Mouse (Mus musculus) neural tube, embryonic 12.5 days (tissue): ENCODE results near the gene Ldb3. TPM values are rescaled to one million over a fixed set of nuclear protein-coding genes. Genes with fewer than 3 reads are reported as not detected.

Experiments
- ATAC-seq: fragments of 200-750 bp; cut with Nextera tagmentation; 2 replicates; pipeline ENCODE4 v1.8.0; 2017; ENCODE audit warnings: low read depth, mild to moderate bottlenecking, moderate TSS enrichment, moderate library complexity; ENCODE audit not compliant: low FRiP score
- H3K27ac ChIP-seq: fragments of 300-500 bp; sonication (generic); 2 replicates; pipeline ENCODE4 v1.5.1; 2016
- H3K27me3 ChIP-seq: fragments of 300-500 bp; sonication (generic); replicated peaks from 2 replicates; pipeline ENCODE4 v1.6.1; 2016; ENCODE audit warnings: mild to moderate bottlenecking
- H3K36me3 ChIP-seq: fragments of 300-500 bp; sonication (generic); 2 replicates; pipeline ENCODE4 v1.6.1; 2016; ENCODE audit warnings: mild to moderate bottlenecking
- H3K4me1 ChIP-seq: fragments of 300-500 bp; sonication (generic); 2 replicates; pipeline ENCODE4 v1.6.1; 2016
- H3K4me2 ChIP-seq: fragments of 300-500 bp; sonication (generic); replicated peaks from 2 replicates; pipeline ENCODE4 v1.6.1; 2016; ENCODE audit warnings: mild to moderate bottlenecking
- H3K4me3 ChIP-seq: fragments of 300-500 bp; sonication (generic); 2 replicates; pipeline ENCODE4 v1.5.1; 2016
- H3K9ac ChIP-seq: fragments of 300-500 bp; sonication (generic); 2 replicates; pipeline ENCODE4 v1.6.1; 2016; ENCODE audit warnings: mild to moderate bottlenecking
- H3K9me3 ChIP-seq: fragments of 300-500 bp; sonication (generic); 2 replicates; pipeline ENCODE4 v1.6.1; 2016; ENCODE audit warnings: mild to moderate bottlenecking
- WGBS: fragments of 180-500 bp; shearing (Covaris S2); methylation state at CpG from one replicate; pipeline ENCODE4 v1.1.7; 2016; 5-methylcytosine and 5-hydroxymethylcytosine counted together
- polyA plus RNA-seq: library from polyadenylated mRNA; unstranded; fragments of >200 nt; fragmentation: Nextera tagmentation; extraction: Ambion mirVana; gene quantifications from 2 replicates; pipeline ENCODE4 v1.2.1, GENCODE M21; 2016

The Ldb3 gene
- polyA plus RNA-seq, 1 experiment from 2014 or later = 1.2 TPM

GRCm38 (mm10) chr14:34544545-34544944 lies 43.9 kb downstream of the Ldb3 start:
- H3K27me3 ChIP-seq = no peaks in the 10 kb centered on the region
- ATAC-seq = no peak
- H3K36me3 ChIP-seq = no peaks in the 10 kb centered on the region
- no peak overlapping the region for H3K9ac ChIP-seq
- no peak overlapping the region for H3K27ac ChIP-seq
- no peak overlapping the region for H3K4me2 ChIP-seq
- 82% methylated on average over 2 of the region's 2 CpGs for WGBS
- no peak overlapping the region for H3K4me3 ChIP-seq
- peaks cover 3% of the 10 kb centered on the region; the same call in 1 of the 2 replicates for H3K4me1 ChIP-seq
- no peaks in the 10 kb centered on the region for H3K9me3 ChIP-seq

- Histone ChIP-seq H3K4me2 (no peak overlapping the region), H3K9me3 (no peaks in the 10 kb centered on the region), H3K27me3 (no peaks in the 10 kb centered on the region), H3K27ac (no peak overlapping the region), H3K36me3 (no peaks in the 10 kb centered on the region), H3K4me3 (no peak overlapping the region), H3K4me1 (peaks cover 3% of the 10 kb centered on the region; the same call in 1 of the 2 replicates), H3K9ac (no peak overlapping the region)
- no peak for ATAC-seq
- 89% methylated on average over 6 of the region's 6 CpGs for WGBS
Observed at GRCm38 (mm10) chr14:34544001-34544400, 44.5 kb downstream of the Ldb3 start.

GRCm38 (mm10) chr14:34543596-34543995 lies 44.9 kb downstream of the Ldb3 start:
- no peak for ATAC-seq
- no peak overlapping the region for H3K27ac ChIP-seq
- 82% methylated on average over 6 of the region's 6 CpGs for WGBS
- no peak overlapping the region for H3K4me2 ChIP-seq
- peaks cover 3% of the 10 kb centered on the region; the same call in 1 of the 2 replicates for H3K4me1 ChIP-seq
- no peak overlapping the region for H3K4me3 ChIP-seq
- H3K36me3 ChIP-seq = no peaks in the 10 kb centered on the region
- no peaks in the 10 kb centered on the region for H3K9me3 ChIP-seq
- no peaks in the 10 kb centered on the region for H3K27me3 ChIP-seq
- no peak overlapping the region for H3K9ac ChIP-seq

DNA sequence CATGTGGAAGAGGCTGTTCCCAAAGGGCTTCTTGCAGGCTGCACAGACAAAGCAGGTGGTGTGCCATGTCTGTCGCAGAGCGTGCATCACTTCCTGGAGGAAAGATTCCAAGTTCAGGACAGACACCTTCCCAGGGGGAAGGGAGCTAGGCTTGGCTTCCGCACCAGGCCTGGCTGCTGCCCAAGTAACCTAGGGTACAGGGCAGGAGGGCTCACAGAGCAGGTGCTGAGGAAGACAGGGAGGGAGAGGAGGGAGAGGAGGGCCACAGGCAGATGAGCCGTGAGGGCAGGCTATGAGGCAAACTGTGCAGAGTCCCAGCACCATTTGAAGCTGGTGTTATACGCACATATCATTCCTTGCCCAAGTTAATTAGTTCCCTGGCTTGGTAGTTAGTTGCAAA lies 46.6 kb downstream of the Ldb3 start:
- Histone ChIP-seq H3K27me3 (no peaks in the 10 kb centered on the region), H3K4me3 (no peak overlapping the region), H3K9ac (no peak overlapping the region), H3K27ac (no peak overlapping the region), H3K4me2 (no peak overlapping the region), H3K36me3 (no peaks in the 10 kb centered on the region), H3K4me1 (no peaks in the 10 kb centered on the region), H3K9me3 (no peaks in the 10 kb centered on the region)
- WGBS = 93% methylated on average over 5 of the region's 5 CpGs
- no peak for ATAC-seq

- Histone ChIP-seq H3K9ac (no peak overlapping the region), H3K27me3 (no peaks in the 10 kb centered on the region), H3K4me3 (no peak overlapping the region), H3K27ac (no peak overlapping the region), H3K36me3 (no peaks in the 10 kb centered on the region), H3K4me2 (peak overlapping the region; percentile 30; the same call in 1 of the 2 replicates), H3K4me1 (no peaks in the 10 kb centered on the region), H3K9me3 (no peaks in the 10 kb centered on the region)
- peak; percentile 54 for ATAC-seq
- 8% methylated on average over 17 of the region's 17 CpGs for WGBS
Observed at GRCm38 (mm10) chr14:34540685-34541162, 47.8 kb downstream of the Ldb3 start.

DNA sequence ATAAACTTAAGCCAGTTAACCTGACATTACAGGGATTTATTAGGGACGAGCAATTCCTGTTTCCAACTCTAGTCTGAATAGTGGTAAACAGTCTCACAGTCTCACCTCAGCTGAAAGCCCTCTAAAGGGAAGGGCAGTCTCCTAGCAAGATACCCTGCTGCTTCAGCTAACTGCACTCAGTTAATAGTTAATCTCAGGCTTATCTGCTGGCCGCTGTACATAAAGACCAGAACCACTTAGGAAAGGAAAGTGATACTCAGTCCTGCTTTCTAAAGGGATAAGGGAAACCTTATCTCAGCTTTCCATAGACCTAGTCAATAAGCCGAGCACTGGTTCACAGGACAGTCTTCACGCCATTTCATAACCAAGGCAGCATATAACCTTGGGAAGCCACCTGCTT lies 52.6 kb downstream of the Ldb3 start:
- Histone ChIP-seq H3K4me1 (no peaks in the 10 kb centered on the region), H3K9ac (no peak overlapping the region), H3K27ac (no peak overlapping the region), H3K27me3 (no peaks in the 10 kb centered on the region), H3K4me3 (no peak overlapping the region), H3K9me3 (no peaks in the 10 kb centered on the region), H3K4me2 (no peak overlapping the region), H3K36me3 (no peaks in the 10 kb centered on the region)
- WGBS = 62% methylated on average over 4 of the region's 4 CpGs
- no peak for ATAC-seq

DNA sequence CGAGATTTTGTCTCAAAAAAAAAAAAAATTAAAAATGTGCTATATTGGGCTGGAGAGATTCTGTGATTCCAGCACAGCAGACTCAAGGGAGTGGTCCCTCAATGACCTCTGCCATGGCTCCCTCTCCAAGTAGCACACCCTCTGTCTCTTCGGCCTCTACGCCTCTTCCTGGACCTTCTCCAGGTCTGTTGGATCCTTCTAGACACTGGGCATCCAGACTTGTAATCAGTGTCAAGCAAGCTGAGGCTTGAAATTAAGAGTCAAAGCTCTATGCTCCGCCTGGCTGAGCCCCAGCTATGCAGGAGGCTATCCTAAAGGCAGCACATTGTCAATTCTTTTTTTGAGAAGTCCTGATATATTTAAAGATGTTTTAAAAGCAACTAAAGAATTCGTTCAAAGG lies 54.9 kb downstream of the Ldb3 start:
- H3K4me2 ChIP-seq = no peak overlapping the region
- 88% methylated on average over 5 of the region's 5 CpGs for WGBS
- H3K4me3 ChIP-seq = no peak overlapping the region
- no peak for ATAC-seq
- no peaks in the 10 kb centered on the region; the same call in 1 of the 2 replicates for H3K27me3 ChIP-seq
- H3K9ac ChIP-seq = no peak overlapping the region
- no peaks in the 10 kb centered on the region; the same call in 1 of the 2 replicates for H3K9me3 ChIP-seq
- H3K27ac ChIP-seq = no peak overlapping the region
- no peaks in the 10 kb centered on the region for H3K4me1 ChIP-seq
- no peaks in the 10 kb centered on the region for H3K36me3 ChIP-seq

- H3K27me3 ChIP-seq = no peaks in the 10 kb centered on the region; the same call in 1 of the 2 replicates
- no peak overlapping the region for H3K9ac ChIP-seq
- no peak overlapping the region for H3K4me2 ChIP-seq
- no peak overlapping the region for H3K27ac ChIP-seq
- no peaks in the 10 kb centered on the region; the same call in 1 of the 2 replicates for H3K9me3 ChIP-seq
- WGBS = 88% methylated on average over 6 of the region's 6 CpGs
- ATAC-seq = no peak
- H3K4me3 ChIP-seq = no peak overlapping the region
- no peaks in the 10 kb centered on the region for H3K4me1 ChIP-seq
- H3K36me3 ChIP-seq = no peaks in the 10 kb centered on the region
Observed at GRCm38 (mm10) chr14:34532536-34532935, 55.9 kb downstream of the Ldb3 start.

GRCm38 (mm10) chr14:34528804-34529203 lies 59.7 kb downstream of the Ldb3 start:
- no peaks in the 10 kb centered on the region; the same call in 1 of the 2 replicates for H3K9me3 ChIP-seq
- H3K4me1 ChIP-seq = no peaks in the 10 kb centered on the region
- H3K9ac ChIP-seq = no peak overlapping the region
- no peaks in the 10 kb centered on the region; the same call in 1 of the 2 replicates for H3K27me3 ChIP-seq
- WGBS = 77% methylated on average over 8 of the region's 8 CpGs
- H3K4me2 ChIP-seq = no peak overlapping the region
- no peak for ATAC-seq
- no peaks in the 10 kb centered on the region for H3K36me3 ChIP-seq
- H3K4me3 ChIP-seq = no peak overlapping the region
- H3K27ac ChIP-seq = no peak overlapping the region

DNA sequence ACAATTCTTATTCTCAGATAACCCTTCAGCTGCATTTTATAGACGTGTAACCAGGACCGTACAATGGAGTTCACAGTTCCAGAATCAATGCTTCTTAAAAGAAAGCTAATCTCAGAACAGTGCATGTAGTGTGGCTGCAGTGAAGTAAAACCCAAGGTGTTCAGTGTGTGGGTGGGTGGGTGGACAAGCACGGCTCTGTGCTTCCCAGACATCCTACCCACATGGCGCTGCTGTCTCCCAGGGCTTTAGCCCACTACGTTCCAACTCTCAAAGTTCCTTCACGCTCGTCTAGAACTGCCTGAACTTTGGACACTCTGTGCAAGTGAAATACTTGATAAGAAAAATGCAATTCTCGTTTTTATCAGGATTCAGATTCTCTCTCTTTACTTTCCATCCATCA lies 65.8 kb downstream of the Ldb3 start, which contains the start of gene 9230112D13Rik:
Gene 9230112D13Rik (minus strand): TSS at position 101 of the 400 bp plus-strand sequence.
- WGBS = 95% methylated on average over 8 of the region's 8 CpGs
- H3K4me3 ChIP-seq = no peak within 1 kb of the TSS
- no peak for ATAC-seq
- no peaks in the 10 kb centered on the region for H3K4me1 ChIP-seq
- H3K36me3 ChIP-seq = no peaks in the 10 kb centered on the region
- H3K9ac ChIP-seq = no peak within 1 kb of the TSS
- H3K27ac ChIP-seq = no peak within 1 kb of the TSS
- no peaks in the 10 kb centered on the region for H3K9me3 ChIP-seq
- H3K4me2 ChIP-seq = no peak within 1 kb of the TSS
- H3K27me3 ChIP-seq = no peaks in the 10 kb centered on the region

- H3K4me2 ChIP-seq = no peak overlapping the region
- no peaks in the 10 kb centered on the region for H3K4me1 ChIP-seq
- no peaks in the 10 kb centered on the region for H3K36me3 ChIP-seq
- no peak overlapping the region for H3K4me3 ChIP-seq
- H3K27ac ChIP-seq = no peak overlapping the region
- no peaks in the 10 kb centered on the region for H3K27me3 ChIP-seq
- 91% methylated on average over 8 of the region's 8 CpGs for WGBS
- no peak for ATAC-seq
- H3K9ac ChIP-seq = no peak overlapping the region
- no peaks in the 10 kb centered on the region for H3K9me3 ChIP-seq
Observed at GRCm38 (mm10) chr14:34517959-34518544, 70.4 kb downstream of the Ldb3 start.

DNA sequence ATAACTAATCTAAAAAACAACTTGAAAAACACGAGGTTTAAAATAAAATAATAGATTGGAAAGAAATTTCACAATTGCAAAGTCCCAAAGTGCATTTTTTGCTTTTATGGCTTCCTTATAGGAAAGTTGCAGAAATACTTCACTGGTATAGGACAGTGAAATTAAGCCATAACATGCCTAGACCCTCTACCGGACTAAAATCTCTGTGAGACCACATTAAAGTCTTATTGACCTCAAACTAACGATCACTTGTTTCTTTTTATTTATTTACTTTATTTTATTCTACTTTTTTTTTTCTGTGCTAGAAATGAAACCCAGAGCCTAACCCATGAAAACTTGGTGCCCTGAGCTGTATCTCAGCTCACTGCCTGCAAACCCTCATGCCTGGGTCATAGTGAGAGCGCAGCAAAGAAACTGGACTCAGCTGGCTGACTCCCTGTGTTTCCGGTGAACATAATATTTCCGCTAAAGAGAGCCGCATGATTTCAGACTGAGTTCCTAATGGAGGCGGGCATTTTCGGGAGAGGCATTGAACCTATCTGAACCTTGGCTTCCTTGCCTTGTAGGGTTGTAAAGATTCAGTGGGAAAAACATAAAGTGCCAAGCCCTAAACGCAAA lies 71.4 kb downstream of the Ldb3 start:
- Histone ChIP-seq H3K36me3 (no peaks in the 10 kb centered on the region), H3K4me1 (no peaks in the 10 kb centered on the region), H3K27ac (no peak overlapping the region), H3K4me2 (no peak overlapping the region), H3K27me3 (no peaks in the 10 kb centered on the region), H3K4me3 (no peak overlapping the region), H3K9me3 (no peaks in the 10 kb centered on the region), H3K9ac (no peak overlapping the region)
- WGBS = 92% methylated on average over 10 of the region's 10 CpGs
- no peak for ATAC-seq

- Histone ChIP-seq H3K36me3 (no peaks in the 10 kb centered on the region), H3K4me1 (no peaks in the 10 kb centered on the region), H3K27me3 (no peaks in the 10 kb centered on the region), H3K9ac (no peak overlapping the region), H3K27ac (no peak overlapping the region), H3K4me3 (no peak overlapping the region), H3K9me3 (no peaks in the 10 kb centered on the region), H3K4me2 (no peak overlapping the region)
- no peak for ATAC-seq
- WGBS = 92% methylated on average over 5 of the region's 5 CpGs
Observed at GRCm38 (mm10) chr14:34515860-34516259, 72.6 kb downstream of the Ldb3 start.
